Mouse (Mus musculus) forebrain, embryonic 13.5 days (tissue): ENCODE results near the gene Lmf2. TPM values are rescaled to one million over a fixed set of nuclear protein-coding genes. Genes with fewer than 3 reads are reported as not detected.

Experiments
- ATAC-seq: fragments of 200-750 bp; cut with Nextera tagmentation; 2 replicates; pipeline ENCODE4 v1.8.0; 2017
- H3K27ac ChIP-seq: fragments of 300-500 bp; sonication (generic); 2 replicates; pipeline ENCODE4 v1.5.1; 2015; ENCODE audit warnings: inconsistent platforms, mild to moderate bottlenecking, moderate library complexity
- H3K27me3 ChIP-seq: fragments of 300-500 bp; sonication (generic); 2 replicates; pipeline ENCODE4 v1.6.1; 2015; ENCODE audit warnings: mild to moderate bottlenecking, inconsistent platforms
- H3K36me3 ChIP-seq: fragments of 300-500 bp; sonication (generic); 2 replicates; pipeline ENCODE4 v1.6.1; 2015; ENCODE audit warnings: mild to moderate bottlenecking, inconsistent platforms; ENCODE audit not compliant: poor library complexity, severe bottlenecking
- H3K4me1 ChIP-seq: fragments of 300-500 bp; sonication (generic); 2 replicates; pipeline ENCODE4 v1.6.1; 2015; ENCODE audit warnings: inconsistent platforms
- H3K4me2 ChIP-seq: fragments of 300-500 bp; sonication (generic); 2 replicates; pipeline ENCODE4 v1.6.1; 2015; ENCODE audit warnings: inconsistent platforms, mild to moderate bottlenecking, moderate library complexity
- H3K4me3 ChIP-seq: fragments of 300-500 bp; sonication (generic); 2 replicates; pipeline ENCODE4 v1.5.1; 2015; ENCODE audit warnings: mild to moderate bottlenecking, inconsistent platforms
- H3K9ac ChIP-seq: fragments of 300-500 bp; sonication (generic); 2 replicates; pipeline ENCODE4 v1.6.1; 2015; ENCODE audit warnings: mild to moderate bottlenecking, inconsistent platforms
- H3K9me3 ChIP-seq: fragments of 300-500 bp; sonication (generic); replicated peaks from 2 replicates; pipeline ENCODE4 v1.6.1; 2016; ENCODE audit warnings: inconsistent platforms
- WGBS: fragments of 180-500 bp; shearing (Covaris S2); methylation state at CpG from one replicate; pipeline ENCODE4 v1.1.7; 2015; 5-methylcytosine and 5-hydroxymethylcytosine counted together
- polyA plus RNA-seq: library from polyadenylated mRNA; unstranded; fragments of >200 nt; fragmentation: Nextera tagmentation; extraction: Ambion mirVana; gene quantifications from 2 replicates; pipeline ENCODE4 v1.2.1, GENCODE M21; 2015

Lmf2 gene
- polyA plus RNA-seq, 1 experiment from 2014 or later: 34.4 TPM

GRCm38 (mm10) chr15:89363051-89363450, 7.6 kb upstream of the Lmf2 start:
- no peak overlapping the region for H3K9ac ChIP-seq
- H3K36me3 ChIP-seq: peaks cover 84% of the 10 kb centered on the region
- H3K9me3 ChIP-seq: no peaks in the 10 kb centered on the region
- H3K4me3 ChIP-seq: no peak overlapping the region
- no peak overlapping the region for H3K27ac ChIP-seq
- ATAC-seq: no peak
- WGBS: 92% methylated on average over 7 of the region's 7 CpGs
- peaks cover 9% of the 10 kb centered on the region; the same call in 1 of the 2 replicates for H3K4me1 ChIP-seq
- no peaks in the 10 kb centered on the region for H3K27me3 ChIP-seq
- no peak overlapping the region for H3K4me2 ChIP-seq

GRCm38 (mm10) chr15:89358784-89359183, 3.3 kb upstream of the Lmf2 start:
- H3K9ac ChIP-seq: no peak overlapping the region
- 90% methylated on average over 3 of the region's 3 CpGs for WGBS

GRCm38 (mm10) chr15:89356372-89356771, 913 bp upstream of the Lmf2 start:
- Histone ChIP-seq H3K27ac (peak overlapping the region; percentile 81), H3K9me3 (no peaks in the 10 kb centered on the region), H3K4me1 (peaks cover 41% of the 10 kb centered on the region), H3K9ac (peak overlapping the region; percentile 90), H3K4me3 (peak overlapping the region; percentile 85), H3K36me3 (peaks cover 47% of the 10 kb centered on the region), H3K4me2 (peak overlapping the region; percentile 83), H3K27me3 (no peaks in the 10 kb centered on the region)
- under 1% methylated on average over 15 of the region's 15 CpGs for WGBS
- ATAC-seq: peak; percentile 61

More at GRCm38 (mm10) chr15:89358784-89359183, 3.3 kb upstream of the Lmf2 start:
- H3K4me1 ChIP-seq: peaks cover 41% of the 10 kb centered on the region
- ATAC-seq: no peak
- no peak overlapping the region for H3K27ac ChIP-seq
- no peaks in the 10 kb centered on the region for H3K9me3 ChIP-seq
- H3K4me3 ChIP-seq: no peak overlapping the region
- no peak overlapping the region for H3K4me2 ChIP-seq
- peaks cover 47% of the 10 kb centered on the region for H3K36me3 ChIP-seq
- no peaks in the 10 kb centered on the region for H3K27me3 ChIP-seq

GRCm38 (mm10) chr15:89354455-89354854, 1.0 kb downstream of the Lmf2 start:
- Histone ChIP-seq H3K27me3 (no peaks in the 10 kb centered on the region), H3K4me2 (peak overlapping the region; percentile 83), H3K36me3 (peaks cover 51% of the 10 kb centered on the region), H3K9ac (peak overlapping the region; percentile 90), H3K27ac (no peak overlapping the region; the same call in 1 of the 2 replicates), H3K4me3 (peak overlapping the region; percentile 85), H3K4me1 (peaks cover 41% of the 10 kb centered on the region), H3K9me3 (no peaks in the 10 kb centered on the region)
- no peak for ATAC-seq
- WGBS: 87% methylated on average over 7 of the region's 7 CpGs

GRCm38 (mm10) chr15:89353837-89354236, 1.6 kb downstream of the Lmf2 start:
- no peak for ATAC-seq
- Histone ChIP-seq H3K4me1 (peaks cover 37% of the 10 kb centered on the region), H3K36me3 (peaks cover 51% of the 10 kb centered on the region), H3K4me3 (no peak overlapping the region; the same call in 1 of the 2 replicates), H3K27me3 (no peaks in the 10 kb centered on the region), H3K27ac (no peak overlapping the region), H3K4me2 (peak overlapping the region; percentile 83; the same call in 1 of the 2 replicates), H3K9me3 (no peaks in the 10 kb centered on the region), H3K9ac (peak overlapping the region; percentile 90; the same call in 1 of the 2 replicates)
- WGBS: 94% methylated on average over 16 of the region's 16 CpGs

GRCm38 (mm10) chr15:89352795-89353194, 2.7 kb downstream of the Lmf2 start:
- H3K27ac ChIP-seq: no peak overlapping the region
- H3K4me3 ChIP-seq: no peak overlapping the region
- no peak overlapping the region for H3K4me2 ChIP-seq
- no peaks in the 10 kb centered on the region for H3K9me3 ChIP-seq
- WGBS: 98% methylated on average over 12 of the region's 12 CpGs
- ATAC-seq: no peak
- peaks cover 30% of the 10 kb centered on the region for H3K4me1 ChIP-seq
- H3K9ac ChIP-seq: no peak overlapping the region
- no peaks in the 10 kb centered on the region for H3K27me3 ChIP-seq
- H3K36me3 ChIP-seq: peaks cover 46% of the 10 kb centered on the region

GRCm38 (mm10) chr15:89352054-89352453, 3.4 kb downstream of the Lmf2 start:
- H3K27ac ChIP-seq: no peak overlapping the region
- peaks cover 23% of the 10 kb centered on the region for H3K4me1 ChIP-seq
- H3K4me3 ChIP-seq: no peak overlapping the region
- H3K9ac ChIP-seq: no peak overlapping the region
- no peak overlapping the region for H3K4me2 ChIP-seq
- no peaks in the 10 kb centered on the region for H3K9me3 ChIP-seq
- H3K36me3 ChIP-seq: peaks cover 46% of the 10 kb centered on the region
- WGBS: 97% methylated on average over 14 of the region's 14 CpGs
- ATAC-seq: no peak
- no peaks in the 10 kb centered on the region for H3K27me3 ChIP-seq

GRCm38 (mm10) chr15:89351302-89351701, 4.2 kb downstream of the Lmf2 start:
- no peak overlapping the region for H3K9ac ChIP-seq
- H3K4me1 ChIP-seq: peaks cover 15% of the 10 kb centered on the region
- peaks cover 46% of the 10 kb centered on the region for H3K36me3 ChIP-seq
- no peak overlapping the region for H3K4me2 ChIP-seq
- H3K27ac ChIP-seq: no peak overlapping the region
- H3K27me3 ChIP-seq: no peaks in the 10 kb centered on the region
- H3K9me3 ChIP-seq: no peaks in the 10 kb centered on the region
- H3K4me3 ChIP-seq: no peak overlapping the region
- 91% methylated on average over 15 of the region's 15 CpGs for WGBS
- ATAC-seq: no peak

GRCm38 (mm10) chr15:89350447-89350846, 5.0 kb downstream of the Lmf2 start:
- Histone ChIP-seq H3K4me3 (no peak overlapping the region), H3K9me3 (no peaks in the 10 kb centered on the region), H3K36me3 (peaks cover 46% of the 10 kb centered on the region), H3K4me1 (peaks cover 14% of the 10 kb centered on the region), H3K27ac (no peak overlapping the region), H3K4me2 (no peak overlapping the region), H3K9ac (no peak overlapping the region), H3K27me3 (no peaks in the 10 kb centered on the region)
- 88% methylated on average over 5 of the region's 5 CpGs for WGBS
- no peak for ATAC-seq

- 86% methylated on average over 3 of the region's 3 CpGs for WGBS
- ATAC-seq: no peak
- Histone ChIP-seq H3K9ac (no peak overlapping the region), H3K4me2 (no peak overlapping the region), H3K27ac (no peak overlapping the region), H3K9me3 (no peaks in the 10 kb centered on the region), H3K4me1 (no peaks in the 10 kb centered on the region), H3K27me3 (no peaks in the 10 kb centered on the region), H3K36me3 (no peaks in the 10 kb centered on the region), H3K4me3 (no peak overlapping the region)
Measured at GRCm38 (mm10) chr15:89343325-89343724, 12.1 kb downstream of the Lmf2 start.

DNA sequence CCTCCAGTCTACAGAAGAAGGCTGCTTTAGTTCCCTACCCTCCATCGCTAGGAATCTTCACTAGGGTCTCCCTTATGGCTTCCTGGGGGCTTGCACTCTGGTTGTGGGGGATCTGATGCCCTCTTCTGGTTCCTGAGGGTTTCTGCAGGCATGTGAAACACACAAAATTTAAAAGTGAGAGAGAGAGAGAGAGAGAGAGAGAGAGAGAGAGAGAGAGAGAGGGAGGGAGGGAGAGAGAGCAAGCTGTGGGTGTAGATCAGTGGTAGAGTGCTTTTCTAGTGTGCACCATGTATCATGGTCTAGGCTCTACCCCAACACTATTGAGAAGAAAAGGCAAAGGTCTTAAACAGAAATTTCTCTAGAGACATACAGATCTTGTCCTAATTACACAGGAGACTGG, 13.8 kb downstream of the Lmf2 start:
- Histone ChIP-seq H3K4me1 (no peaks in the 10 kb centered on the region), H3K4me2 (no peak overlapping the region), H3K27me3 (no peaks in the 10 kb centered on the region), H3K9me3 (no peaks in the 10 kb centered on the region), H3K36me3 (no peaks in the 10 kb centered on the region), H3K9ac (no peak overlapping the region), H3K27ac (no peak overlapping the region), H3K4me3 (no peak overlapping the region)
- no peak for ATAC-seq
- 54% methylated on average over 1 of the region's 1 CpGs for WGBS

- Histone ChIP-seq H3K4me3 (no peak overlapping the region), H3K27me3 (no peaks in the 10 kb centered on the region), H3K36me3 (no peaks in the 10 kb centered on the region), H3K9me3 (no peaks in the 10 kb centered on the region), H3K27ac (no peak overlapping the region), H3K9ac (no peak overlapping the region), H3K4me1 (no peaks in the 10 kb centered on the region), H3K4me2 (no peak overlapping the region)
- ATAC-seq: no peak
- whole genome bisulfite sequencing: 92% methylated on average over 3 of the region's 3 CpGs
Measured at GRCm38 (mm10) chr15:89340136-89340535, 15.3 kb downstream of the Lmf2 start.

GRCm38 (mm10) chr15:89339696-89340095, 15.8 kb downstream of the Lmf2 start:
- Histone ChIP-seq H3K9ac (no peak overlapping the region), H3K27me3 (no peaks in the 10 kb centered on the region), H3K4me1 (no peaks in the 10 kb centered on the region), H3K4me3 (no peak overlapping the region), H3K4me2 (no peak overlapping the region), H3K9me3 (no peaks in the 10 kb centered on the region), H3K36me3 (no peaks in the 10 kb centered on the region), H3K27ac (no peak overlapping the region)
- 86% methylated on average over 2 of the region's 2 CpGs for WGBS
- no peak for ATAC-seq
